Mouse (Mus musculus) liver (tissue): ENCODE measurements around the gene Mrvi1.

Experiments
- DNase-seq: peaks from one replicate; pipeline ENCODE4 v3.0.0-alpha.2; 2020; ENCODE audit warnings: mixed read lengths

Mrvi1 gene

GRCm38 (mm10) chr7:110977699-110978392 is 4.4 kb downstream of the Mrvi1 start:
- no peak for DNase-seq

DNA sequence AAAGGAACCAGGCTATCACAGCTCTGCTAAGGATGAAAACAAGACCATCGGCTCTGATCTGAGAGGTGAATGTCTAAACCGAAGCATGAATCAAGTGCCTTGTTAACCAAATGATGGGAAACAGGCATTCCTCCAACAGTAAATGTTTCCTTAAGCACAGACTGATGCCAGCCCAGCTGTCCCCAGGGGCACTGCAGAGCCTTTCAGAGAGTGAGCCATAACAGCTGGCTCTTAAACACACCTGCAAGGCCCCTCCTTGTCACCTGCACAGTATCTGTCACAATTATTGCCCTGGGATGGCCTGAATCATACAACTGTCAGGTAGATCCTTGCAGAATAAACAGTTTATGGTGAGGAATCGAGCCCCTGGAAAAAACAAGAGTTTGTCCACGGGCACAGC is 8.8 kb downstream of the Mrvi1 start:
- no peak for DNase-seq

GRCm38 (mm10) chr7:110972796-110973195 is 9.5 kb downstream of the Mrvi1 start:
- DNase-seq, result no peak

- no peak for DNase-seq
These were observed 14.9 kb downstream of the Mrvi1 start for GRCm38 (mm10) chr7:110967373-110967772.

- DNase-seq, result peak; percentile 36
These were observed 15.4 kb downstream of the Mrvi1 start for GRCm38 (mm10) chr7:110966853-110967252.

DNA sequence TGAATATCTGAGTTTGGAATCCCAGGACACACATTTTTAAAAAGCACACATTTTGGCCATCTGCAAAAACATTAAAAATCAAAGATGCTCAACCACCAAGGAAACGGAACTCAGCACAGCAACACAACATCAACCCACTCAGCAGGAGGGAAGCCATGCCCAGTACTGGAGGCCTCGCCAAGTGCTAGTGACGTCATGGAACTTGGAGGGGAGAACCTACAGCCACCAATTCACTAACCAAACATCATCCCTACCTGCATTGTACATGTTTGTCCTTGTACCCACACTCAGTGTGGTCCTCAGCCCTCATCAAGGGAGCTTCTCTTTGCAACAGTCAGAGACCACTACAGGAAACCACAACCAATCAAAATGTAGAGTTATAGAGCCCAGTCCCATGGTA is 16.9 kb downstream of the Mrvi1 start:
- DNase-seq, result no peak

DNA sequence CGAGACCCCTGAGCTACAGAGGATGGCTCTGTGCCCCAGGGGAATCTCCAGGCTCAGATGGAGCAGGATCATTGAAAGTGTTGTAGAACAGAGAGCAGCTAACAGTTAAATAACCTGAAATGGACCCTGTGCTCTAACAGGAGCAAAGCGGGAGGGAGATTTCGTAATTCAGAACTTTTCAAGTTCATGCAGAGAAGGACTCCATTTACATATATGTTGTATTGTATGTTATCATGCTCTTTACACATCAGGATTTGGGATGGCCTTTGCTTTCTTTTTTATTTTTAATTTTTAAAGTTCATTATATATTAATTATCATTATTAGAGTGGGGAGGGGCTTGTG is 18.6 kb downstream of the Mrvi1 start:
- no peak for DNase-seq

- DNase-seq, result peak; percentile 36
These were observed 19.2 kb downstream of the Mrvi1 start for GRCm38 (mm10) chr7:110962943-110963654.

- DNase-seq, result no peak
These were observed 19.8 kb downstream of the Mrvi1 start for GRCm38 (mm10) chr7:110962497-110962896.

DNA sequence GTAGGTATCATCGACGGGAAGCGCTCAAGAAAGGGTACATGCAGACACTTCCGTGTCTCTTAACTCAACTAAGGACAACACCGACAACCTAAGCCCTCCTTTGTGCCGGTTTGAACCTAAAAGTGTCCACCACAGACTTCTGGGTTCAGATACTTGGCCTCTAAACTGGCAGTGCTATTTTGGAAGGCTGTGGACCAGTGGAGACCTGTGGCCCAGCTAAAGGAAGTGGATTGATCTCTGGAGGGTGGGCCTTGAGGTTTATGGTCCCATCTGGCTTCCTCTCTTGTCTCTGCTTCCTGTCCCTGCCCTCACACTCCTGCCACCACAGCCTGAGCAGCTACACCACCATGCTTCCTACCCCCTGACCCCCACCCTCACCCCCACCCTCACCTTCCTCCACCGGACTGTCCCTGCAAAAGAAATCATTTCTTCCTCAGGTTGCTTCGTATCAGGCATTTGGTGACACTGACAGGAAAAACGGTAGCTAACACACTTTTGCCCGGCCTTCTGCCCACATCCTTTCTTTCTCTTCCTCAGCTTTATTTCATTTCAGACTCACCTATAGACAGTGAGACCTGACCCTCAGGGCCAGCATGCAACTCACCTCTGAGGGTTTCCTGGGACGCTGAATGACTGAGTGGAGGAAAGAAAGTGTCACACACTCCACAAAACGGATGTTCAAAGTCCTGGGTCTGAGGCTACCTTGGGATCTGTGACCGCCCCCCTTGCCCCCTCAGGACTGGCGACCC is 25.7 kb downstream of the Mrvi1 start:
- DNase-seq, result peak; percentile 28

GRCm38 (mm10) chr7:110955576-110955975 is 26.7 kb downstream of the Mrvi1 start:
- DNase-seq, result no peak

DNA sequence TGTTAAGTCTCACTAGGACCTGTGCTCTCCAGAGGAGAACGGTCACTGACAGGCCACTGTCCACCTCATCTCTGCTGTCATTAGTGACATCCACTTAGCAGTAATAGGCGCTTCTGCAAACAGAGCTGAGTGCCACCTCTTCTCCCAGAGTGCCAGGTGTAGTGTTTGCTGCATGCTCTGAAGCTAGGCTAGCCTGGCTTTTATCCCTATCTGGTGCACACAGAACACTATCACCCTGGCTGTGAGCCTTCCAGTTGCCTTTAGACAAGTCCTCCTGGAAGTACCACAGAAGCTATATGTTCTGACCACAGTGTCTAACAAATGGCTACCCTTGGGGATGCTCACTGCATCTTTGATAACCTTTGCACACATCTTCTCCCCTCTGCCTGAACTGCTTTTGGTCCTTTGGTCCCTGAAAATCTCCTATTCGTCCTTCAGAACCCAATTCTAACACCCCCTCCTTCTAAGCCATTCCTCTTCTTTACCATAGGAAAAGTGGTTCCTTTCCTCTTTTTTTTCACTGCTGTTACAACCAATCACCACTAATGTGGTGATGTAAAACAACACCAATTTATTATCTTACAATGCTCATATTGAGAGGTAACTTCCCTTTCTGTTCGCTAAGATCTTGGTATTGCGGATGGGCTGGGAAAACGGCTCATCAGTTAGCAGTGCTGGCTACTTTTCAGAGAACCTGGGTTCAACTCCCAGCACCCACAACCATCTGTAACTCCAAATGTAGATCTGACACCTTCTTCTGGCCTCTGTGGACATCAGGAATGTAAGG is 28.0 kb downstream of the Mrvi1 start:
- DNase-seq, result no peak

GRCm38 (mm10) chr7:110953210-110953609 is 29.1 kb downstream of the Mrvi1 start:
- peak; percentile 26 for DNase-seq

DNA sequence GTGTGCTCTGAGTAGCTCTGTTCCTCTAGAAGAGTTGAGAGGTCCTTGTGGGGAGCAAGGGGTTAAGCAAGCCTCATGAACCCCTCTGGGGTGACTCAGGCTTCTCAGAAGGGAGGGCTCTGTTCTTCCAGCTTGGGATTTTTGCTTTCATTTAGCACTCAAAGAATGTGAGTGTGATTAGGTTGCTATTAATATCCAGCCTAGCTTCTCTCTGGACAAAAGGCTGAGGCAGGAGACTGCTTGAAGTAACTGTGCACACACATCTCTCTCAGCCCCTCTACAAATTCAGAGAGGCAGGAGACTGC is 31.7 kb downstream of the Mrvi1 start:
- DNase-seq, result no peak

DNA sequence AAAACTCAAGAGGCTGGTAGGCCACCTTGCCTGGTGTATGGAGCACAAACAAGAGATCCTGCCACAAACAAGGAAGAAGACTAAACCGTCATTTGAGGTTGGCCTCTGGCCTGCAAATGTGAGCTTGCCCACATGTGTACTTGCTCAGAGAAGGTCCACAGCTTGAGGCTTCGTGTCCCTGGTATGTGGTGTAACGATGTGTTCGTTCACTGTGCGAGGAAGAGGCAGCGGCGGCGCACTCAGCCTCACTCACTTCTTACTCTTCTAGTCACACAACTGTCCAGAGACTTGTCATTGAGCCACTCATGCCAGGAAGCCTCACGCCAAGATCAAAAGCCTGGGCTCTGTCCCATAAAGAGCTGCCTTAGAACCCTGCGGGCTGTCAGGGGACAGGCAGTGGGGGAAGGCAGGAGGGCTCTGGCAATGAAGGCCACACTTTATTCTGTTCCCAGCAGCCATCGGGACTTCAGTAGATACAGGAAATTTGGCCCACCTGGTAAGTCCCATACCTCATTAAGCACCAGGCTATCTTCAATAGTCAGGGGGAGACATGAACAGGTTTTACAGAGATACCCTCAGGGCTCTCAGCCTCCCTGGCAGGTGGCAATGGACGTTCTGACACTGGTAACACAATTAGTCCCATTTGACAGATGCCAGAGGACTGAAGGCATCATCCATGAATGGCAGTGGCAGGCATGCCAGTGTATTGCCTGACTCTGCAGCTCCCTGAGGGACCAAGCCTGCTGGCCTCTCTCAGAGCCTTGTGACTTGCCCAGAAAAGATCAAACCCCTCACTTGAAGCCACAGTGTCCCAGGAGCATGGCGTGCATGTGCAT is 32.3 kb downstream of the Mrvi1 start:
- no peak for DNase-seq

GRCm38 (mm10) chr7:110948579-110948978 is 33.7 kb downstream of the Mrvi1 start:
- no peak for DNase-seq

DNA sequence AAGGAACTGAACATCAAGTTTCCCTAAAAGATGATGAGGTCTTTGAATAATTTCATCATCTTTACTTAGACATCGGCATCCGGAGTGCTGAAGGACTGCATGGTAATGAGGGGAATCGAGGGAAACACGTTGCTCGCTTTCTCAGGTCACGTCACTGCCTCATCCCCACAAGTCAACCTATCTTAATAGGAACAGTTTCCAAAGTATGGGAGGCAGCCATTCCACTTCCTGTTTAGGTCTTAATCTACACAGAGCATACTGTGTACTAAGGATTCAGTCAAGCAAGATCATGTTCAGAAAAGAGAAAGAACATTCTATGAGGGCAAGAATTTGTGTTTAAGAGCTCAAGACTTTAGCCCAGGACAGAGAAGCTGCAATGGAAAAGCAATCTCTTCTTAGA is 34.6 kb downstream of the Mrvi1 start:
- DNase-seq, result no peak

GRCm38 (mm10) chr7:110946731-110947130 is 35.5 kb downstream of the Mrvi1 start:
- peak; percentile 50 for DNase-seq

DNA sequence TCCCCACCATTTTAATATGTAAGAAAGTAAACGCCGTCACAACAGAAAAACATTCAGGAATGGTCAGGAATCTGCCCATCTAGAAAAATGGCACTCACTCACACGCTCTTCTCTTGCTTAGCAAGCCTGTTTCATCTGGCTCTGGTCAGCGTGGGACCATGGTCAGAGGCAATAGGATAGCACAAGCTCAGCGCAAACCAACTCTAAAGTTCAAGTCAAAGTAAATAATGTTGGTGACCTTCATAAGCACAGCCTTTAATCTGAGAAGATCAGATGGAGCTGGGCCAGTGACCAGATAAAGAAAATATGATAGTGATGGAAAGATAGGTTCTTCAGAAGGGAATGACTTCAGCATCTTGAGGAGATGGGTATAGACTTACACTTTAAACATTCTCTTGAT is 37.9 kb downstream of the Mrvi1 start:
- DNase-seq, result no peak

- DNase-seq, result peak; percentile 77
These were observed 40.3 kb downstream of the Mrvi1 start for GRCm38 (mm10) chr7:110941701-110942530.

GRCm38 (mm10) chr7:110941116-110941521 is 41.1 kb downstream of the Mrvi1 start:
- no peak for DNase-seq
